Mouse (Mus musculus) forebrain, embryonic 14.5 days (tissue): ENCODE data around the gene Plxnc1. TPM values are rescaled to one million over a fixed set of nuclear protein-coding genes. Genes with fewer than 3 reads are reported as not detected.

Source experiments
- ATAC-seq: fragments of 200-750 bp; cut with Nextera tagmentation; 2 replicates; pipeline ENCODE4 v1.8.0; 2017; ENCODE audit warnings: mild to moderate bottlenecking, moderate library complexity
- DNase-seq: peaks from one replicate; pipeline ENCODE4 v3.0.0-alpha.2; 2015; ENCODE audit warnings: low spot score
- H3K27ac ChIP-seq: fragments of 300-500 bp; sonication (generic); 2 replicates; pipeline ENCODE4 v1.5.1; 2014; ENCODE audit warnings: low read depth, mild to moderate bottlenecking, control low read depth, low read length, moderate library complexity
- H3K27me3 ChIP-seq: fragments of 300-500 bp; sonication (generic); replicated peaks from 2 replicates; pipeline ENCODE4 v1.6.1; 2014; ENCODE audit warnings: low read length, control low read depth, mixed read lengths; ENCODE audit not compliant: control insufficient read depth, insufficient read depth
- H3K36me3 ChIP-seq: fragments of 300-500 bp; sonication (generic); 2 replicates; pipeline ENCODE4 v1.6.1; 2014; ENCODE audit warnings: low read length, control low read depth; ENCODE audit not compliant: control insufficient read depth, insufficient read depth
- H3K4me1 ChIP-seq: fragments of 300-500 bp; sonication (generic); 2 replicates; pipeline ENCODE4 v1.6.1; 2014; ENCODE audit warnings: antibody characterized with exemption, low read length, control low read depth; ENCODE audit not compliant: control insufficient read depth, insufficient read depth
- H3K4me2 ChIP-seq: fragments of 300-500 bp; sonication (generic); 2 replicates; pipeline ENCODE4 v1.6.1; 2014; ENCODE audit warnings: mild to moderate bottlenecking, control low read depth, low read length
- H3K4me3 ChIP-seq: fragments of 300-500 bp; sonication (generic); 2 replicates; pipeline ENCODE4 v1.5.1; 2014; ENCODE audit warnings: low read depth, low read length, control low read depth
- H3K9ac ChIP-seq: fragments of 300-500 bp; sonication (generic); 2 replicates; pipeline ENCODE4 v1.6.1; 2014; ENCODE audit warnings: mild to moderate bottlenecking, low read length, control low read depth, moderate library complexity
- H3K9me3 ChIP-seq: fragments of 300-500 bp; sonication (generic); replicated peaks from 2 replicates; pipeline ENCODE4 v1.6.1; 2016; ENCODE audit warnings: low read length, control low read depth, mixed read lengths; ENCODE audit not compliant: control insufficient read depth
- WGBS: fragments of 180-500 bp; shearing (Covaris S2); extraction: QIAGEN DNeasy Blood & Tissue Kit; methylation state at CpG from one replicate; pipeline ENCODE4 v1.1.7; 2014; 5-methylcytosine and 5-hydroxymethylcytosine counted together
- polyA plus RNA-seq: library from polyadenylated mRNA; unstranded; fragments of >200 nt; fragmentation: Nextera tagmentation; extraction: Ambion mirVana; gene quantifications from 2 replicates; pipeline ENCODE4 v1.2.1, GENCODE M21; 2014

Gene Plxnc1
- polyA plus RNA-seq, 1 experiment from 2014 or later: 14.4 TPM

DNA sequence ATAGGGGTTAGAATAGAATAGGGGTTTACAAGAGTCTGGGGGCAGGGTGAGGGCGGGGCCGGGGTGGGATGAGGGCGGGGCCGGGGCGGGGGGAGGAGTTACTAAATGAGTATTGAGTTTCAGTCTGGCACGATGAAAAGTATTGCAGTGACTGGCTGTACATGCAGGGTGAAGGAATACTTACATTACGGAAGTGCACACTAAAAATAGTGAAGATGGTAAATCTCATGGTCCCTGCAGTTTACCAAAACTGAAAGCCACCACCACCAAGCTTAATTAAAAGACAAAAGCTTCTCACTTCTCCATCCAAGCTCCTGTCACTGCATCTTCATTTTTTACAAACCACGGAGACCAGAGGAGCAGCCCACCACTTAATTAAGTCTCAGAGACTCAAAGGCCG is 81.4 kb downstream of the Plxnc1 start:
- 0 out of 2 replicates have a peak, but pooled peaks cover 2% of the 10 kb centered on the region for H3K4me1 ChIP-seq

DNA sequence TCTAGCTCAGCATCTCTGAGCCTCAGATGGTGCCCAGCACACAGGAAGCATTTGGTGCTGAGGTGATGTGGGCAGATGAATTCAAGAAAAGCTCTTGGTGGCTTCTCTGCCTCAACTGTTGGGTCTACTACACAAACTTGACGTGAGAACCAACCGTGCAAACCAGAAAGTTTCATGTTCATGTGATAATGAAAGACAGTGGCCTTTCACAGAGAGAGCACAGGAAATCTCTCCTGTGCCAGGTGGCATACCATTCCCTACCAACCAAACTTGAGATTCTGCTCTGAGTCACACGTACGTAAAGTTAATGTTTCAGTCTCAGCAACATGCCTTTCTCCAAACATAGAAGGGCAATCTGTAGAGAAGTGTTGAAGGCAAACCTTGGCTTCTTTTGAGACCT is 83.8 kb downstream of the Plxnc1 start:
- WGBS: 95% methylated on average over 4 of the region's 4 CpGs
- Histone ChIP-seq H3K4me1 (0 out of 2 replicates have a peak, but pooled peaks cover 2% of the 10 kb centered on the region), H3K27me3 (no peaks in the 10 kb centered on the region), H3K27ac (no peak overlapping the region), H3K4me2 (no peak overlapping the region), H3K36me3 (peaks cover 18% of the 10 kb centered on the region; the same call in 1 of the 2 replicates), H3K9ac (no peak overlapping the region), H3K9me3 (no peaks in the 10 kb centered on the region), H3K4me3 (no peak overlapping the region)
- ATAC-seq: no peak
- no peak for DNase-seq

More for the DNA sequence above, 81.4 kb downstream of the Plxnc1 start:
- H3K4me3 ChIP-seq: no peak overlapping the region
- no peak overlapping the region for H3K9ac ChIP-seq
- H3K9me3 ChIP-seq: no peaks in the 10 kb centered on the region
- H3K4me2 ChIP-seq: no peak overlapping the region
- no peak overlapping the region for H3K27ac ChIP-seq
- no peaks in the 10 kb centered on the region for H3K27me3 ChIP-seq
- H3K36me3 ChIP-seq: peaks cover 19% of the 10 kb centered on the region; the same call in 1 of the 2 replicates
- DNase-seq: no peak
- 76% methylated on average over 9 of the region's 9 CpGs for WGBS
- ATAC-seq: no peak

DNA sequence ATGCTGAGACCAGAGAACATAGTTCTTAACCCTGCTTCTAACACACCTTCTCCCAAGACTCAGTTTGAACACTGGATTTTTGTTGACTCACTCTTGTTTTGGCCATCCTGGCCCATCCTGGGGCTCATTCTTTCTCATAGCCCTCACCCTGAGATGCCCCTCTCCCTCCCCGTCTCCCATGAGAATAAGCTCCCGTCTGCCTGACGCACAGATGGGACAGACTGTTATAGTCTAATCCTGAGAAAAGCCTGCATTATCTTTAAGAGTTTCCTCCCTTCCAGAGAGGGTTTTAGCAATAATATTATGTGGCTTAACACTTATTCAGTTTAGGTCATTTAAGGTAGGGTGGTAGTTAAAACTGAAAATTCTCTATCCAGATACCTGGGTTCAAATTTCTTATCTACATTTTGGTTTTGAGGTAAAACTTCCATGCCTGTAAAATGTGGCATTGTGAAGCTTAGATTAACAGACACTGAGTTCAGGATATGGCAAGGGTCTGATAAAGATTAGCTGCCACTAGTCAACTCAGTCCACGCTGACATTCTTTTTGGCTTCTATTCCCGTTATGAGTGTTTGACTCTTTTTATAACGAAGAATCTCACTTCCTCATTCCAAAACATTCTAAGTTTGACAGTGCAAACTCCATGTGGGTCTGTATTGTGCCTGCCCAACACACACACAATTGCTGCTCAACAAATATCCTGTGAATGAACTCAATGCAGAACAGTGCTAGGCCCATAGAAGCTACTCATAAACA is 86.2 kb downstream of the Plxnc1 start:
- no peak overlapping the region for H3K9ac ChIP-seq
- no peak overlapping the region for H3K4me2 ChIP-seq
- H3K4me3 ChIP-seq: no peak overlapping the region
- H3K27me3 ChIP-seq: no peaks in the 10 kb centered on the region
- H3K36me3 ChIP-seq: peaks cover 18% of the 10 kb centered on the region; the same call in 1 of the 2 replicates
- 91% methylated on average over 6 of the region's 6 CpGs for whole genome bisulfite sequencing
- DNase-seq (no peak), ATAC-seq (no peak)
- H3K27ac ChIP-seq: no peak overlapping the region
- H3K9me3 ChIP-seq: no peaks in the 10 kb centered on the region
- H3K4me1 ChIP-seq: no peaks in the 10 kb centered on the region

DNA sequence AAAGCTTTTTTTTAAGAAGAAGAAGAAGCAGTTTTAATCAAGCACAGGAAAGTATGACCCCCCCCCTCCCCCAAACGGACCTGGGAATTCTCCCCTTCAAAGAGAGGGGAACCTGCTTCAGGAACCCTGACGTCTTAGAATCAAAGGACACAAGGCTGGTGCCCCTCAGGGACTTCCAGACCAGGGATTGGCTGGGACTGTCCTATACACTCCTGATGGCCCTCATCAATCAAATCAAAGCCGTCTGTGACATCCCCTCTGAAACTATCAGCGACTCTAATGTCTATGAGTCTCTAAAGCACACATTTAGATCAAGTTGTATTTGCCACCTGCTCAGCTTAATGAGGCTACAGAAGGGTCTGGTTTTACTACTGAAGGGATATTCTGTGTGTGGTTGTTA is 94.1 kb downstream of the Plxnc1 start:
- no peaks in the 10 kb centered on the region for H3K9me3 ChIP-seq
- H3K27ac ChIP-seq: no peak overlapping the region
- H3K36me3 ChIP-seq: peaks cover 19% of the 10 kb centered on the region; the same call in 1 of the 2 replicates
- DNase-seq: no peak
- H3K4me1 ChIP-seq: no peaks in the 10 kb centered on the region
- ATAC-seq: no peak
- H3K4me2 ChIP-seq: no peak overlapping the region
- no peak overlapping the region for H3K4me3 ChIP-seq
- 71% methylated on average over 4 of the region's 4 CpGs for WGBS
- H3K9ac ChIP-seq: no peak overlapping the region
- H3K27me3 ChIP-seq: no peaks in the 10 kb centered on the region

DNA sequence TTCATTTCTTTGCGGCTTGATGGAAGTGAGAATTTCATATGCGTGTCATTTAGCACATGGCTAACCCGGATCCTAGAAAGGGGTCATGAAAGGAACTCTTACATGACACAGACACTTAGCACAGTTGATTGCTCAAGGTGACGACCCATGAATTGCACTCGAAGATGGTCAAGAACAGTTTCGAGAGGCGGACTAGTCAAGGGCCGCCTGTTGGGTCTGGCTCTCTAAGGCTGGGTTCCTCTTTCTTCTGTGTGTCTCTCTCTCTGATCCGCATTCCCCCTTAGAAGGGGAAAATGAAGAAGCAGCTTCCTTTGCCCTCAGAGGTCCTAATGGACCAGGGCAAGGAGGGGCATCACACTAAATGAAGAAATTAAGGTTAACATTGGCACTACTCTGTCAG is 94.7 kb downstream of the Plxnc1 start:
- Histone ChIP-seq H3K4me2 (no peak overlapping the region), H3K4me1 (no peaks in the 10 kb centered on the region), H3K4me3 (no peak overlapping the region), H3K27me3 (no peaks in the 10 kb centered on the region), H3K9ac (no peak overlapping the region), H3K36me3 (peaks cover 16% of the 10 kb centered on the region; the same call in 1 of the 2 replicates), H3K27ac (no peak overlapping the region), H3K9me3 (no peaks in the 10 kb centered on the region)
- no peak for ATAC-seq
- DNase-seq: no peak
- 97% methylated on average over 9 of the region's 9 CpGs for WGBS

DNA sequence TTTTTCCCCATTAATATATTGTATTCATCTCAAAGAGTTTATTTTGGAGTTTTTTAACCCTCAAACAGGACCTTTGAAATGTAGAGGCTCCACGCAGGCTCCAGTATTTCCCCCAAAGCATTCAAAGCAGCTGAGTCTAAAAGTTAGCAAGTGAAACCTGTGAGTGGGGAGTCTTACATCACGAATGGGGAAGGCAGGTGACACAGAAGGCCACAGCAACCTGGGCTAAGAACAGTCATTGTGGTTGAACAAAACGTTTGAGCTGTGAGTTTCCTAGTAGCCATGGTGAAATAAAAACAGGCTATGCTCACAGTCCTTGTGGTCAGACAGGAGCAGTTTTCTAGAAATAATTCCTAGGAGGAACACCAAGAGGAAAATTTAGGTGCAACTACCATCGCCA is 95.3 kb downstream of the Plxnc1 start:
- Histone ChIP-seq H3K9ac (no peak overlapping the region), H3K4me2 (no peak overlapping the region), H3K36me3 (peaks cover 16% of the 10 kb centered on the region; the same call in 1 of the 2 replicates), H3K4me3 (no peak overlapping the region), H3K9me3 (no peaks in the 10 kb centered on the region), H3K4me1 (no peaks in the 10 kb centered on the region), H3K27ac (no peak overlapping the region), H3K27me3 (no peaks in the 10 kb centered on the region)
- ATAC-seq: no peak
- DNase-seq: no peak
- WGBS: 88% methylated on average over 4 of the region's 4 CpGs

DNA sequence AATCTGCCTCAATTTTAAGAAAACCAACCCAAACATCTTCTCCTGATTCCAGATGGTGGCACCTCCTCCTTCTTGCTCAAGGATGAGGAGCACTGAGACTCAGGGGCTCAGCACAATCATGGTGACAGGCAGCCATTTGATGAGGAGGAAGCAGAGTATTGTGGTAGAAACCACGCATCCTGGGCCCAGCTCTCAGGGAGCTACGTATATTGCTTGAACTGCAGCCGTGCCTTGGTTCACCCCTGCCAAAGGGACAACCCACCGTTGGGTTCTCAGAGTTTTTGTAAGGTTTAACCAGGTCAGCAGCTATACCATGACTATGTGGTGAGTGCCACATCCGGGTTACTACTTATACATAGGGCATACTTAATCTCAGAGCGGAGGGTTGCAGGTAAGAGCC is 96.3 kb downstream of the Plxnc1 start:
- H3K4me1 ChIP-seq: no peaks in the 10 kb centered on the region
- no peak for DNase-seq
- WGBS: 93% methylated on average over 6 of the region's 6 CpGs
- no peak overlapping the region for H3K27ac ChIP-seq
- no peak overlapping the region for H3K9ac ChIP-seq
- peaks cover 12% of the 10 kb centered on the region; the same call in 1 of the 2 replicates for H3K36me3 ChIP-seq
- H3K27me3 ChIP-seq: no peaks in the 10 kb centered on the region
- no peak overlapping the region for H3K4me3 ChIP-seq
- no peak overlapping the region for H3K4me2 ChIP-seq
- no peaks in the 10 kb centered on the region for H3K9me3 ChIP-seq
- ATAC-seq: no peak

DNA sequence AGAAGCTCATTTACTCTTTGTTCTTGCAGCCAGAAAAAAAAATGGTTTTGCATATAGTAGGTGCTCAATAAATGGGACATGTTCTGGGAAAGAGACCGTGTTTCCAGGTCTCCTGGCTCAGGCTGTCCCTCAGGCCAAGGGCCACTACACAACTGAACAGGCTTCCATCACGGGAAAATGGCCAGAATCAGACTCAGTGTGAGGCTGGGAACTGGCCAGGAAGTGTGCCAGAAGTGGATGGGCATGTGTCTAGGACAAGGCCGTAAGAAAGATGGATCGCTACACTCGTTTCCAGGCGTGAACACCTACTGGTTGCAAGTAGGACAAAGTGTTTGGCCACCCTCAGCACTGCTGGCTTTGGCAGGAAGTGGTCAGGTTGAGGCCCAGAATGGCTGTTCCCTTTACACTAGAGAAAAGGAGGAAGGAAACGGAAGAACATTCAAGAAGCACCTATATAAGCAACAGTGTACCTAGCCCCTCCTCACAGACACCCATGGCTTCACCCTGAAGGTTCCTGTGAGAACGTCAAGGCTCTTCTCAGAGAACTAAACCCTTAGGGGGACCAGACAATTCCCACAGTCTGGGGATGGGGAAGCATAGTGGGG is 98.0 kb downstream of the Plxnc1 start:
- no peak for DNase-seq
- no peak overlapping the region for H3K4me3 ChIP-seq
- H3K4me2 ChIP-seq: no peak overlapping the region
- H3K4me1 ChIP-seq: no peaks in the 10 kb centered on the region
- H3K27ac ChIP-seq: no peak overlapping the region
- no peaks in the 10 kb centered on the region for H3K27me3 ChIP-seq
- peaks cover 12% of the 10 kb centered on the region; the same call in 1 of the 2 replicates for H3K36me3 ChIP-seq
- ATAC-seq: no peak
- 89% methylated on average over 8 of the region's 8 CpGs for WGBS
- no peaks in the 10 kb centered on the region for H3K9me3 ChIP-seq
- H3K9ac ChIP-seq: no peak overlapping the region

DNA sequence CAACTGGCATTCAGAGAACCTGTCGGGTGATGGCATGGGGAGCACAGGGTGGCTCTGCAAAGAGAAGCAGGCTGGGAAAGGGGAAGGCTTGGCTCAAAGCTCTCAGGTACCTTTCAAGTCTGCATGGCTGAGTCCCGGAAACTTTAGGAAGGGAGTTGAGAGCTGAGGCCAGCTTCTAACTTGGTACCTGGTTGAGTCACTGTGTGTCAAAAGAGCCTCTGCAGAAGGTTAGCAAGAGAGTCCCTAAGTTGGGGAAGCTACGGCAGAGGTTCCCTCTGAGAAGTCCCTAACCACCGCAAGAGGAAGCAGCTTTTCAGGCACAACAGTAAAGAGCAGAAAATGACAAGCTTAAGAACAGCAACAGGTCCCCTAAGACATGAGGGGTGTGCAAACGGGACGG is 99.9 kb downstream of the Plxnc1 start:
- ATAC-seq: no peak
- Histone ChIP-seq H3K27me3 (no peaks in the 10 kb centered on the region), H3K36me3 (peaks cover 17% of the 10 kb centered on the region), H3K4me3 (no peak overlapping the region), H3K4me1 (no peaks in the 10 kb centered on the region), H3K9me3 (no peaks in the 10 kb centered on the region), H3K9ac (no peak overlapping the region), H3K27ac (no peak overlapping the region), H3K4me2 (no peak overlapping the region)
- no peak for DNase-seq
- 96% methylated on average over 6 of the region's 6 CpGs for WGBS
